Mouse (Mus musculus) G1E (cell line): ENCODE results near the gene Ptprs.

ENCODE experiments used
- CTCF ChIP-seq: IDR thresholded peaks from 2 replicates; pipeline ENCODE4 v1.5.1; 2012; ENCODE audit warnings: low read depth, low read length, inconsistent platforms, mixed read lengths
- TAL1 ChIP-seq: conservative IDR thresholded peaks from 2 replicates; pipeline ENCODE4 v1.6.1; 2012; ENCODE audit warnings: low read depth, low read length, inconsistent platforms, mixed read lengths

DNA sequence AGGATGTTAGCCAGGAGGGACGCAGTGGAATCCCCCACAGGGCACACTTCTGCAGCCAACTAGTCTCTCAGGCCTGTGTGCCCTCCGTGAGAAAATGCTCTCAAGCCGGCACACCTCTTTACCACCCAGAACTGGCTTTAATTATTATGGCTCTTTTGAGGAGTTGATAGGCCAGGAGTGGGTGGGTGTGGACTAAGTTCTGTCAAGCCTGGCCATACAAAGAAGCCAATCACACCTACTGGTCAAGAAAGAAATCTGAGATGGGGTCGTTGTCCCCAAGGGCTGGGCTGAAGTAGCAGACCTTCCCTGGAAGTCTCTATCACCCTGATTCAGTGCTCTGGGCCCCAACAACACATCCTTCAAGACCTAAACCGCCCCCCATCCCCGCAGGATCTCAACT is 15.4 kb downstream of the Ptprs start:
- no peak for TF ChIP-seq CTCF
- TF ChIP-seq TAL1 = no peak
